Mouse (Mus musculus) midbrain, embryonic 12.5 days (tissue): ENCODE results near the gene Malsu1. TPM values are rescaled to one million over a fixed set of nuclear protein-coding genes. Genes with fewer than 3 reads are reported as not detected.

Experiments
- ATAC-seq: fragments of 200-750 bp; cut with Nextera tagmentation; 2 replicates; pipeline ENCODE4 v1.8.0; 2017; ENCODE audit warnings: low read depth, moderate TSS enrichment, moderate library complexity; ENCODE audit not compliant: low FRiP score
- H3K27ac ChIP-seq: fragments of 300-500 bp; sonication (generic); replicated peaks from 2 replicates; pipeline ENCODE4 v1.5.1; 2016; ENCODE audit warnings: mild to moderate bottlenecking
- H3K27me3 ChIP-seq: fragments of 300-500 bp; sonication (generic); 2 replicates; pipeline ENCODE4 v1.6.1; 2016; ENCODE audit warnings: mild to moderate bottlenecking
- H3K36me3 ChIP-seq: fragments of 300-500 bp; sonication (generic); 2 replicates; pipeline ENCODE4 v1.6.1; 2016
- H3K4me1 ChIP-seq: fragments of 300-500 bp; sonication (generic); 2 replicates; pipeline ENCODE4 v1.6.1; 2016
- H3K4me2 ChIP-seq: fragments of 300-500 bp; sonication (generic); replicated peaks from 2 replicates; pipeline ENCODE4 v1.6.1; 2016; ENCODE audit warnings: mild to moderate bottlenecking, moderate library complexity
- H3K4me3 ChIP-seq: fragments of 300-500 bp; sonication (generic); 2 replicates; pipeline ENCODE4 v1.5.1; 2016; ENCODE audit warnings: mild to moderate bottlenecking
- H3K9ac ChIP-seq: fragments of 300-500 bp; sonication (generic); replicated peaks from 2 replicates; pipeline ENCODE4 v1.6.1; 2016; ENCODE audit warnings: mild to moderate bottlenecking, moderate library complexity
- H3K9me3 ChIP-seq: fragments of 300-500 bp; sonication (generic); 2 replicates; pipeline ENCODE4 v1.6.1; 2016; ENCODE audit warnings: mild to moderate bottlenecking
- WGBS: fragments of 180-500 bp; shearing (Covaris S2); methylation state at CpG from one replicate; pipeline ENCODE4 v1.1.7; 2016; 5-methylcytosine and 5-hydroxymethylcytosine counted together
- polyA plus RNA-seq: library from polyadenylated mRNA; unstranded; fragments of >200 nt; fragmentation: Nextera tagmentation; extraction: Ambion mirVana; gene quantifications from 2 replicates; pipeline ENCODE4 v1.2.1, GENCODE M21; 2016

Gene Malsu1
- polyA plus RNA-seq, 1 experiment from 2014 or later = 67.0 TPM

DNA sequence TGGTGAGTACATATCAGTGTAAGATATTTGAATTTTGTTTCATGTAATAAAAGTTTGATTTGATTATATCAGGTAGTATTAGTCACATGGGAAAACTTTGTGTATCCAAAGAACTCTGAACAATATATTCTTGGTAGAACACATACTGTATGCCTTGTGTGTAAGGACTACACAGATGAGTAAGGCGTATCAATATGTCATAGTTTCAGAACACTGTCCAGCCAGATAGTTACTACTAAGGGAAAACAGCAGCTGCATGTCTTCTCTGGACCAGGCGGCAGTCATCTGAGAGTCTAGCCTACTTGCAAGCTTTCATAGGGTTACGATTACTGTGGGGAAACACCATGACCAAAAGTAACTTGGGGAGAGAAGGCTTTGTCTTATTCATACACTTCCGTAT is 9.4 kb downstream of the Malsu1 start:
- Histone ChIP-seq H3K27me3 (no peaks in the 10 kb centered on the region), H3K27ac (no peak overlapping the region), H3K9me3 (no peaks in the 10 kb centered on the region), H3K4me3 (no peak overlapping the region), H3K4me2 (no peak overlapping the region), H3K4me1 (no peaks in the 10 kb centered on the region), H3K9ac (no peak overlapping the region), H3K36me3 (peaks cover 46% of the 10 kb centered on the region)
- no peak for ATAC-seq
- WGBS = 92% methylated on average over 4 of the region's 4 CpGs

DNA sequence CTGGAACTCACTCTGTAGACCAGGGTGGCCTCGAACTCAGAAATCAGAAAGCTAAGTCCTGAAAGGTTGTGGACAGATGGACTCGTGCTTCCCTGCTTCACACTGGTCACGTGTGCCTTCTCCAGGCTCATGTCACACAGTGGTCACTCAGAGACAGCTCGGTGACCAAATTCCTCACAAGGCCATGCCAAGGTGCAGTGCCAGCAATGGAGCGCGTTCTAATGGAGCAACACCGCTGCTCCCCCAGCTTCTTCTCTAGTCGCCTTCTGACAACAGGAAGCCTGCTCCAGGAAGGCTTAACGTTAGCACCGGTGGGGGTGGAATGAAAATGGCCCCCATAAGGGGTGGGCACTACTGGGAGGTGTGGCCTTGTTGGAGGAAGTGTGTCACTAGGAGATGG is 21.4 kb downstream of the Malsu1 start:
- Histone ChIP-seq H3K4me1 (peaks cover 15% of the 10 kb centered on the region; the same call in 1 of the 2 replicates), H3K9me3 (no peaks in the 10 kb centered on the region), H3K27me3 (no peaks in the 10 kb centered on the region), H3K4me3 (no peak overlapping the region), H3K36me3 (peaks cover 82% of the 10 kb centered on the region), H3K9ac (no peak overlapping the region), H3K4me2 (no peak overlapping the region), H3K27ac (no peak overlapping the region)
- ATAC-seq = no peak
- 91% methylated on average over 10 of the region's 10 CpGs for WGBS

DNA sequence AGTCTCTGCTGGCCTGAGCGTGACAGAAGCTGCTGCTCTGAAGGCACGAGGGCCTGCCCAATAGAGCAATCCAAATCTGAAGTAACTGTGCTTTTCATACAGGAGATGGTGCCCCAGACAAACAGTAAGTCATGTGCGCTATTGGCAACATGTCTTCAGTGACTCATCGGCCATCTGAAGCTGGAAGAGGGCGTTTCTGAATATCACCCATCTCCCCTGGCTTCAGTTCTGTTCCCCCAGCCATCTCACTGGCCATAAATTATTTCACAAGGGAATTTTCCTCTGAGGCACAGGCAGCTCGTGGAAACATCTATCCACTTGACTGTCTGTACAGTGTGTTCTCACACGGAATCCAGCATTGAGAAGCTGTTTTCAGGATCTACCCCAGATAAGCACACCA is 22.8 kb downstream of the Malsu1 start:
- no peak overlapping the region for H3K9ac ChIP-seq
- H3K4me1 ChIP-seq = peaks cover 15% of the 10 kb centered on the region; the same call in 1 of the 2 replicates
- H3K36me3 ChIP-seq = peaks cover 80% of the 10 kb centered on the region
- no peaks in the 10 kb centered on the region for H3K9me3 ChIP-seq
- WGBS = 94% methylated on average over 7 of the region's 7 CpGs
- no peak overlapping the region for H3K4me3 ChIP-seq
- no peak overlapping the region for H3K27ac ChIP-seq
- no peak for ATAC-seq
- no peaks in the 10 kb centered on the region for H3K27me3 ChIP-seq
- no peak overlapping the region for H3K4me2 ChIP-seq

DNA sequence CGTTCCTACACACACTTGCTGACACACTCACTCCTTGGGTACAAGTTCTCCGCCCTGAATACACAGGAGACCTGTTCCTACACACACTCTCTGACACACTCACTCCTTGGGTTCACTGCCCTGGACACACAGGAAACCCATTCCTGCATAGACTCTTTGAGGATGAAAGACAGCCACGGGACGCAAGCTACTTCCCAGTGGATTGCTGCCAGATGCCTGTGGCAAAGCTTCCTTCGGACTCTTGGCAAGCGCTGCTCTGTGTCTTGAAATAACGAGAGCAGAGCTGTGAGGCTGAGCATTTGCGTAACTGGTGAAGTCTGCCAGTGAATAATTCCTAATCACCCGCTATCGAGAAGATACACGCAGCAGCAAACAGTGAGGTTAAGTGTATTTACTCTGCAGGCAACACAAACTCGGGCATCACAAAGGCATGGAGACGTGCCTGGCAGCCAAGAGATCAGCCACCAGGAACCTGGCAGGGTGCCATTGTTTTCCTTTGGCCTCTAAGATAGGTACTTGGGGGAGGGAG is 23.4 kb downstream of the Malsu1 start:
- Histone ChIP-seq H3K9me3 (no peaks in the 10 kb centered on the region), H3K36me3 (peaks cover 75% of the 10 kb centered on the region), H3K9ac (no peak overlapping the region), H3K4me2 (no peak overlapping the region), H3K4me3 (no peak overlapping the region), H3K27ac (0 out of 2 replicates have a peak overlapping the region, but pooled peaks have one; percentile 26), H3K27me3 (no peaks in the 10 kb centered on the region), H3K4me1 (peaks cover 15% of the 10 kb centered on the region; the same call in 1 of the 2 replicates)
- no peak for ATAC-seq
- 61% methylated on average over 13 of the region's 13 CpGs for WGBS

DNA sequence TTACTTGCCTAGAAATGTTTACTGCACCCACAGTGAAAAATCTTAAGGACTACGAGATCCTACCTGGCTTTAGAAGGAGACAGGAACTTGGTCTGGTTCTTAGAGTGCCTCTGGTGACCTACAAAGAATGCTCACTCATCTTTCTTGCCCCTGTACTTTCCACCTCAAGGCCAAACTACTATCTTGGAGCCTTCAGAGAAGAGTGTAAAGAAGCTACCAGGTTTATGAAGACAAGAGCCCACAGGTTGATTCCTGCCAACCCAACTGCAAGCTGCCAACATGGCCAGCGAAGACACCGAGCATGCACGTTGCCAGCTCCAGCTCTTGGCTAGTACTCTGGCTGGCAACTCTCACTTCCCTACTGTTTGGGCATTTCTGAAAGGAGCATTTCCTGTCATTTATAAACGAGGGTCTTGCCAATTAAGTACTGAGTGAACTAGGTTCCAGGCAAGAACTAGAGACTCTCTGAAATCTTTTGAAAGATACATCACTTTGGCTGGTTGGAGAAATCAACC is 24.1 kb downstream of the Malsu1 start:
- Histone ChIP-seq H3K9ac (no peak overlapping the region), H3K36me3 (peaks cover 75% of the 10 kb centered on the region), H3K27ac (no peak overlapping the region), H3K4me1 (peaks cover 15% of the 10 kb centered on the region; the same call in 1 of the 2 replicates), H3K4me2 (no peak overlapping the region), H3K27me3 (no peaks in the 10 kb centered on the region), H3K9me3 (no peaks in the 10 kb centered on the region), H3K4me3 (no peak overlapping the region)
- no peak for ATAC-seq
- 87% methylated on average over 5 of the region's 5 CpGs for WGBS

DNA sequence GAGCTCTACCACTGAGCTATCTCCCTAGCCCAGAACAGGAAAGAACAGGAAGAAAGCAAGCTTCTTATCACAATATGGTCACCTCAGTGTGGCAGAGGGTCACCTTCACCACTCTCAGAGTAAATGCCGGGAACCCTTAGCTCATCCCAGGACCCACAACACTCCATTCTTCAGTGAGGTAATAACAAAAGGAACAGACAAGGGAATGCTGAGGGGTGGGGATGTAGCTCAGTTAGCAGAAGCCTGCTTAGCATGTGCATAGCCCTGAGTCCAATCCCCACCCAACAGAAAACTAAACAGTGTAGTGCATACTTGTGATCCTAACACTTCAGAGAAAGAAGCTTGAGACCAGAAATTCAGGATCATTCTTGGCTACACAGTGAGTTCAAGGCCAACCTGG is 25.5 kb downstream of the Malsu1 start:
- WGBS = 86% methylated on average over 1 of the region's 1 CpGs
- Histone ChIP-seq H3K9me3 (no peaks in the 10 kb centered on the region), H3K9ac (no peak overlapping the region), H3K4me3 (no peak overlapping the region), H3K27me3 (no peaks in the 10 kb centered on the region), H3K27ac (no peak overlapping the region), H3K36me3 (peaks cover 78% of the 10 kb centered on the region), H3K4me2 (no peak overlapping the region), H3K4me1 (peaks cover 15% of the 10 kb centered on the region; the same call in 1 of the 2 replicates)
- no peak for ATAC-seq

DNA sequence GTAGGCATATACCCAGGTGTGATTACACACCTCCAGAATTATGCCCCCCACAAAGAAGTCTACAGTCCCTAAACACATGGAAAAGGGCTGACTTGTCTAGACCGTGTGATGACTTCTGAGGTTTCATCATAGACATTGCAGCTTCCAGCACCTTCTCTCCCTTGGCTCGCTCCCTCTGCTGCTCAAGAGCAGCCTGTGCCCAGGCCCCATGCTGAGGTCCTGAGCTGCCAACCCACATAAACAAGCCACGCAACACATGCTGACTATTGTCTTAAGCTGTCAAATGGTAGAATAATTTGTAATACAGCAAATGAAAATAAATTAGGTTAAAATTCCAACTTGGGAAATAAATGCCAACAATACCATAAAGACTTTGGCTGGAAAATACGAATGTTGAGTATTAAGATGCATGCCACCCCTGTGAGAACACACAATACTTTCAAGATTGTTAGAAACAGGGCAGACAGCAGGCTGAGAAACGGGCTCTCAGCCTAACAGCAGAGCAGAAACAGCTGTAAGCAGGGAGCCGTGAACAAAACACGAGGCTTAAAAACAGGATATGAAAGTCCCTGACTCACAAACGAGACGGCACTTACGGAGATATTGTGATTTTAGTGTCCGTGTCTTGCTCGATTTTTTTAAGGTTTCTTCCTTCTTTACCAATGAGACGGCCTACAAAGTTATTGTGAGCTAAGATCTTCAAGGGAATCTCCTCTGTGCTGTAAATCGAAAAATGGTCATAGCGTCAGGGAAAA is 33.3 kb downstream of the Malsu1 start:
- H3K4me3 ChIP-seq = no peak overlapping the region
- no peaks in the 10 kb centered on the region for H3K27me3 ChIP-seq
- WGBS = 94% methylated on average over 15 of the region's 15 CpGs
- no peak overlapping the region for H3K9ac ChIP-seq
- ATAC-seq = no peak
- H3K36me3 ChIP-seq = peaks cover 76% of the 10 kb centered on the region
- 0 out of 2 replicates have a peak, but pooled peaks cover 2% of the 10 kb centered on the region for H3K4me1 ChIP-seq
- H3K27ac ChIP-seq = no peak overlapping the region
- no peak overlapping the region for H3K4me2 ChIP-seq
- no peaks in the 10 kb centered on the region for H3K9me3 ChIP-seq

DNA sequence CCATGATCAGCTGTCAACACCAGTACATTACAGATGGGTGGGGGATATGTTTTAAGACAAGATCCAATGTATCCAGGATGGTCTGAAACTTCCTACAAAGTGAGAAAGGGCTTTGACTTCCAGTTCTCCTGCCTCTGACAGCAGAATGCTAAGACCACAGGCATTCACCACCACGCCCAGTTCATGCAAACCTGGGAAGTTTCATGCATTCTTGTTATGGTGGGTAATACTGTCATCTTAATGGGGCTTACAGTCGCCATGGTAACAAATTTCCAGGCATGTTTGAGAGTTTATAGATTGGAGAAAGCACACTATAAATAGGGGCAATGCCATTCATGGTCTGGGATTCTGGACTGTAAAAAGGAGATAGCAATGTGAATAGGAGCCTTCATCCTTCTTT is 35.6 kb downstream of the Malsu1 start:
- no peak overlapping the region for H3K4me3 ChIP-seq
- WGBS = 85% methylated on average over 2 of the region's 2 CpGs
- H3K36me3 ChIP-seq = peaks cover 60% of the 10 kb centered on the region
- H3K4me2 ChIP-seq = no peak overlapping the region
- H3K9me3 ChIP-seq = no peaks in the 10 kb centered on the region
- ATAC-seq = no peak
- no peak overlapping the region for H3K9ac ChIP-seq
- no peak overlapping the region for H3K27ac ChIP-seq
- H3K27me3 ChIP-seq = no peaks in the 10 kb centered on the region
- H3K4me1 ChIP-seq = 0 out of 2 replicates have a peak, but pooled peaks cover 2% of the 10 kb centered on the region

DNA sequence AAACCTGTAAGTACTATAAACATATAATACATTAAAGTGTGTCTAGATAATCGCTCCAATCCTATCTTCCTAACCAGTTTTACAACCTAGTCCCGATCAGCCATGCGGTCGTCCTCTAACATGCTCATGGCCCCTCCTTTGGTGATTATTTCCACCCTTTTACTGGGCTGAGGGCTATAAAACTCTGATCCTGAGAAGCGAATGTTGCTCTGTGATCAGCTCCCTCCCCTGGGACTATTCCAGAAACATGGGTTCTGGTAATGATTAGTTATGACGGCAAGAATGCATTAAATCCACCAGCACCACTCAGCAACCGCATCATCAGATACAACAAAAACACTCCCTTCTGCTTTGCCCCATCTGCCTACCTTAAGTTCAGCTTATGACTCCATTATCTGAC is 40.3 kb downstream of the Malsu1 start:
- H3K36me3 ChIP-seq = peaks cover 39% of the 10 kb centered on the region
- no peaks in the 10 kb centered on the region for H3K9me3 ChIP-seq
- no peak overlapping the region for H3K27ac ChIP-seq
- H3K9ac ChIP-seq = no peak overlapping the region
- ATAC-seq = no peak
- 92% methylated on average over 7 of the region's 7 CpGs for WGBS
- no peak overlapping the region for H3K4me3 ChIP-seq
- H3K27me3 ChIP-seq = no peaks in the 10 kb centered on the region
- 0 out of 2 replicates have a peak, but pooled peaks cover 2% of the 10 kb centered on the region for H3K4me1 ChIP-seq
- H3K4me2 ChIP-seq = no peak overlapping the region

DNA sequence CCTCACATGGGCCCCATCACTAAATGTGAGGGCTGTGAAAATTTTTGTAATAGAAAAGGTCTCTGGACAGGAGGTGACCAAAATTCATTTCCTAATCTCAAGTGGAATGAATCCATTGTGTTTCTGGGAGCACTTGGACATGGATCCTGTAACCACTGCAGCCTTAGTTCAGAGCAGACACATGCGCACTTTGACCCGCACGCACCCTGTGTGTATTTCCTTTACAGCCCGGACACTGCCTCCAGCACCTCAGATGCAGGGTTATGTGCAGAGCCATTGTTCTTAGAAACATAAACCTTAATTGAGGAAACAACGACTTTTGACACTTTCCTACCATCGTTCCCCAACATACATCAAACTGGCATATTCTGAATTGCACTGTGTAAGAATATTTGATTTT is 40.9 kb downstream of the Malsu1 start:
- Histone ChIP-seq H3K27ac (no peak overlapping the region), H3K27me3 (no peaks in the 10 kb centered on the region)
- WGBS = 97% methylated on average over 6 of the region's 6 CpGs

DNA sequence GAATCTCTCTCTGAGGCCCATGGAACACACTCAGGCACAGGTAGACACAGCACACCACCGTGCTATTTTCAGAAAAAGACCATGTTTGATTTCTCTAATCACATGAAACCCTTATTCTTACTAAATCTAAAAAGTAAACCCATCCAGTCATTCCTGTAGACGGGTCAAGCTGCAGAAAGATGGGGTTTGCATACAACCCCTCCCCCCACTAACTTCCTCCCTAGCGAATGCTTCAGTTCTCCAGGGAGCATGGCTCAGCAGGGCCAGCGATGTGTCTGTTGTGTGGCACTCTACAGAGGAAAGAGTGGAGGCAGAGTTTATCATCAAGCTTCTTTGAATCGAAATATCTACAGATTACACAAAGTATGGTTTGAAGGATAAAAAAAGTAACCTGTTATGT is 42.0 kb downstream of the Malsu1 start:
- WGBS = 86% methylated on average over 5 of the region's 5 CpGs
- Histone ChIP-seq H3K4me2 (no peak overlapping the region), H3K9ac (no peak overlapping the region), H3K9me3 (no peaks in the 10 kb centered on the region), H3K27me3 (no peaks in the 10 kb centered on the region), H3K27ac (no peak overlapping the region), H3K4me1 (peaks cover 7% of the 10 kb centered on the region; the same call in 1 of the 2 replicates), H3K4me3 (no peak overlapping the region), H3K36me3 (peaks cover 34% of the 10 kb centered on the region)
- no peak for ATAC-seq

More for the DNA sequence above, 40.9 kb downstream of the Malsu1 start:
- H3K4me1 ChIP-seq = peaks cover 3% of the 10 kb centered on the region; the same call in 1 of the 2 replicates
- no peak overlapping the region for H3K9ac ChIP-seq
- no peak overlapping the region for H3K4me3 ChIP-seq
- H3K36me3 ChIP-seq = peaks cover 33% of the 10 kb centered on the region
- no peaks in the 10 kb centered on the region for H3K9me3 ChIP-seq
- H3K4me2 ChIP-seq = no peak overlapping the region
- ATAC-seq = no peak

DNA sequence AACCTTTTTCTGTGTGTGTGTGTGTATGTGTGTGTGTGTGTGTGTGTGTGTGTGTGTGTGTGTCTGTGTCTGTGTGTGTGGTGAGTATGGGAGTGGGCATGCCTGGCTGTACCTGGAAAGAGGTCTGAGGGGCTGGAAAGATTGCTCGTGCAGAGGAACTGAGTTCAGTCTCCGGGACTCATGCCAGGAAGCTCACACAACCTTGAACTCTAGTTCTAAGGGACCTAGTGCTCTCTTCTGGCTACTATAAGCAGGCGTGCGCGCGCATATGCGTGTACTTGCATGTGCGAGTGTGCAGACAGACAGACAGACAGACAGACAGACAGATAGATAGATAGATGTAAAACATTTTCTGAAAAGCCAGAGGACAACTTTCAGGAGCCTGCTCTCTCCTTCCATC is 42.6 kb downstream of the Malsu1 start:
- Histone ChIP-seq H3K4me3 (no peak overlapping the region), H3K4me1 (peaks cover 5% of the 10 kb centered on the region; the same call in 1 of the 2 replicates), H3K27me3 (no peaks in the 10 kb centered on the region), H3K9ac (0 out of 2 replicates have a peak overlapping the region, but pooled peaks have one; percentile 15), H3K27ac (no peak overlapping the region), H3K9me3 (no peaks in the 10 kb centered on the region), H3K36me3 (peaks cover 38% of the 10 kb centered on the region), H3K4me2 (no peak overlapping the region)
- over 99% methylated on average over 8 of the region's 8 CpGs for WGBS
- ATAC-seq = no peak
